Mouse (Mus musculus): ENCODE data around the gene Panx3.
A peak's percentile ranks its signal among the peaks of the same experiment; 100 is the strongest.

Gene Panx3

GRCm38 (mm10) chr9:37629941-37630340, 39.1 kb downstream of the Panx3 start:
- DNase-seq, result no peak

GRCm38 (mm10) chr9:37628581-37628980, 40.5 kb downstream of the Panx3 start:
- no peak for DNase-seq

- no peak for DNase-seq
Measured at GRCm38 (mm10) chr9:37627263-37627662, 41.8 kb downstream of the Panx3 start.

GRCm38 (mm10) chr9:37626103-37626567, 42.9 kb downstream of the Panx3 start:
- peak; percentile 36 to 66 for DNase-seq

- peak; percentile 29 to 51 for DNase-seq
Measured at GRCm38 (mm10) chr9:37625641-37626040, 43.4 kb downstream of the Panx3 start.

- no peak for DNase-seq
Measured at GRCm38 (mm10) chr9:37625129-37625528, 43.9 kb downstream of the Panx3 start.

GRCm38 (mm10) chr9:37624502-37624901, 44.5 kb downstream of the Panx3 start:
- no peak for DNase-seq

- no peak for DNase-seq
Measured at GRCm38 (mm10) chr9:37623981-37624380, 45.1 kb downstream of the Panx3 start.

- DNase-seq, result no peak
Measured at GRCm38 (mm10) chr9:37621290-37621689, 47.7 kb downstream of the Panx3 start.

GRCm38 (mm10) chr9:37616770-37617169, 52.3 kb downstream of the Panx3 start:
- DNase-seq, result peak; percentile 50 to 55

- DNase-seq, result no peak
Measured at GRCm38 (mm10) chr9:37615220-37615619, 53.8 kb downstream of the Panx3 start.

- no peak for DNase-seq
Measured at GRCm38 (mm10) chr9:37614316-37614715, 54.7 kb downstream of the Panx3 start.

GRCm38 (mm10) chr9:37613911-37614280, 55.1 kb downstream of the Panx3 start:
- DNase-seq, result no peak

- peak; percentile 93 to 95 for DNase-seq
Measured at GRCm38 (mm10) chr9:37613182-37613910, 55.7 kb downstream of the Panx3 start, which contains the start of gene Spa17. TSS of gene Spa17 (minus strand) at chr9:37613722.
